Mouse (Mus musculus): ENCODE results near the gene Tenm3.

Tenm3 gene

DNA sequence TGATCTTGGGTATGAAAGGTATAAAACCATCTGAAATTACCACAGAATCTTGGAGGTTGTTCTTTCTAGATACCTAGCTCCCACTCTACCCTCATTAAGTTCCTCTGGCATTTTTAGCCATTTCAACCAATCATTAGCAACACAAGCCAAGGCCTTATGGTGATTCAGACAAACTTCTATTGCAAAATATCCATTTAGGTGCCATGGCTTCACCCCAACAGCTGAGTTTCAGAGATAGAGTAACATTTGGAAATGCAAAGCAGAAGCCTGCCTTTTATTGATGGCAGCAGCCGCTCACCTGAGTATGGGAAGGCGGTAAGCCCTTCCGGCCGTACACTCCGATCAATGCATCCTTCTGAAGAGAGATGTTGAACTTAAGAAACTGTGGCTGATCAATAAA, 494.9 kb downstream of the Tenm3 start:
- no peak for DNase-seq (ENCODE audit: extremely low spot score, low read depth, low spot score)

DNA sequence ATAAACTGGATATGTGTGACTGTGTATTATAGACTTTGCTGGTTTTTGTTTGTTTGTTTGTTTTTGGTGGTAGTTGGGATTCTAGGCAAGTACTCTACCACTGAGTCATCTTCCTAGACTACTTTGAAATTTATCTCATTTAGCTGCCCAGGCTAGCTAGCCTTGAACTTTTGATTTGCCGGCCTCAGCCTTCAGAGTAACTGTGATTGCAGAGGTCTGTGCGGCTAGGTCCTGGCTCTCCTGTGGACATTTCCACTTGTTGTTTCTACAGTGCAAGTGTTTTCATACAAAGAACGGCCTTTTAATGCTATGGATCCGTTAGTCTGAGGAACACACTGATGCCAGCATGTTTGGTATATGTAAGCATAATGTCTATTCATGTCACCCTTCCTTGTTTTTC, 495.4 kb downstream of the Tenm3 start:
- no peak for DNase-seq (ENCODE audit: extremely low spot score, low read depth, low spot score)

DNA sequence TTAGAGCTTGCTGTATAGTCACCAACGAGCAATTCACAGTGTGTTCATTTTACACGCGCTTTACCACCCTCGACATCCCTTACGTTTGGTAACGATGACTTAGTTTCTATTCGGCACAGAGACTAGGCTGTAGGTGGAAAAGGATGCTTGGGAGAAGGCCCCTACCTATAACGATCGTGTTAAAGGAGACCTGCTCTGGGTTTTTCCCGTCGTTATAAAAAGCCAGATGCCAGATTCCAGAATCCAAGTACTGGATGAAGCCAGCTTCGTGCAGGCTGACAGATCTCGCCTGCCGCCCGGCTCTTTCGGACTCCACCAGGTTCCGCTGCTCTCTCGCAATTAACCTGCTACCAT, 500.7 kb downstream of the Tenm3 start:
- no peak for DNase-seq (ENCODE audit: extremely low spot score, low read depth, low spot score)

DNA sequence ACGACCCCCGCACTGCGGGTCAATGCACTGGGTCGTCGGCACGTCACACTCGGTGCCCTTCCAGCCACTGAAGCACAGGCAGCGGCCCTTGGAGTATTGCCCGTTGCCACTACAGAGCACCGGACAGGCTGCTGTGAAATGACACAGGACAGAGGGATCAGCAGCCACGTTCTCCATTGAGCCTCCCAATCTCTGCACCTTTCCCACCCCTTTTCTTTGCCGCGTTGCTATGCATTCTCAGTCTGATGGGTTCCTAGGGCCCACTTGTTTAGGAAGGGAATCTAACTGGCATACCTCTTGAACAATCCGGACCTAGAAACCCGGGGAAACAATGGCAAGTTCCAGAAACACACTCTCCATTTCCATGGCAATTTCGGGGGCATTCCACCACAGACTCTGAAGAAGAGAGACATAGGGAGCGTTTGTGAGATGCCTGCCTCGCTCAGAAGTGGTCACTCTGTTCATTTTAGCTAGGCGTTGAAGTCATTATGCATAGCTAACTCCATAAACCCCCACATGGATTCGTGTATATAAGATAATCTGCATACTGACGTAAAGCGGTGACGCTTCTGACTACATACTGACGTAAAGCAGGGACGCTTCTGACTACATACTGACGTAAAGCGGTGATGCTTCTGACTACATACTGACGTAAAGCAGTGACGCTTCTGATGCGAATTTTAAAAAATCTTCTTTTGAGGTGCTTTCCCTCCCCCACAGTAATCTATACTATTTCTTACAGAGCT, 501.3 kb downstream of the Tenm3 start:
- no peak for DNase-seq (ENCODE audit: extremely low spot score, low read depth, low spot score)

DNA sequence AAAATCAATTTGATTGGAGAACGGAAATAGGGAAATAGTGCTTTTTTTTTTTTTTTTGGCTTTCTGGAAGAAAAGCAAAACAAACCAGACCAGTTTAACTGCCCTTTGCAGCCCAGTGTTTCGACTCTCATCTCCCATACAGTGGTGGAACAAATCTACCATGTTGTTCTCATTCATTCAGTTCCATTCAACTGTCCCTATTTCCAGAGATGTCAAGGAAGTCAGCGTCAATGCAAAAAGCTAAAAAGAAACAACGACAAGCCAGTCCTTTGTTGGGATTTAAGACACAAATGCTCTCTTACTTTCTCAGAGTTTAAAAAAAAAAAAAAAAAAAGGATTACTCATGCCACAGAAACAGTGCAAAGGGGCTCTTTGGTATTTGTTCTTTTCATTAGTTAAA, 502.1 kb downstream of the Tenm3 start:
- no peak for DNase-seq (ENCODE audit: extremely low spot score, low read depth, low spot score)

DNA sequence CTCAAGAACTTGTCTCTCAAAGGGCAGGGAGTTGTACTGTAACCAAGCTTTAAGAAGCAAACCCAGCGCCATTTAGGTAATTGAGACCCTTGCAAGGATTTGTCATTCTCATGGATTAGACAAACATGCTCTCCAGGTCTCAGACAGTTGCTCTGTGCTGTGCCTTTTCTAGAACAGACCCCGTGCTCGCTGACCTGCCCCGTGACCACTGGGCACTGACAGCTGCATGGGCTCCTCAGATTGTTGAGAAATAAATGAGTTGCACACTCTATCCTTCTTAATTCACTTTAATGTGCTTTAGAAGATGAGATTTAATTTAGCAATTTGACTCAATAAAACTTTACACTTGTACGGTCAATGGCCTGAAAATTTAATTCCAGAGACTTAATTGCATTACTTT, 502.5 kb downstream of the Tenm3 start:
- DNase-seq (ENCODE audit: extremely low spot score, low read depth, low spot score), result no peak

DNA sequence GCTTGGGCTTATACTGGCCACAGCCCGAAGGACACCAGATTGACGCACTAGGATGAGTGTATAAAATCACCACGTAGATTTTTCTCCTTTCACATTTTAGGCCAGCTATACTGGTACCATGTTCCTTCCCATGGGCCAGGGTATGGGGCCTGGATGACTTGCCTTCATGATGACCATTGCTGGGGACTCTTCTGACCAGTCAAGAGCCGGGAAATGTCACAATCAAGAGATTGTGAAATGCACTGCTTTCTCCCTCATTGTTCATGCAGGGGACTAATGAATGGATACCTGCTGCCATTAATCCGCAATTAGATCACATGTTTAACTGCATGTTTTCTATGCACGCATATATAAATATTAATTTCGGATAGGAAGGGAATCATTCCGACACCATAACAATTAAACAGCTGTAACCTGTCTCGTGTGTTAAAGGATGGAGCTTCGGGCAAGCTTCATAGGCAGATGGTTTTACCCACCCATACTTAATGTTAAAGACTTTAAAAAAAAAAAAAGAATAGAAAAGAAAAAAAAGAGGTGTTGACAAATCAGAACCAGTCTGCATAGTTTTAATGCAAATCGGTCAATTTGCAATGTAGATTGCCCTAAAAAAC, 521.0 kb downstream of the Tenm3 start:
- DNase-seq (ENCODE audit: extremely low spot score, low read depth, low spot score), result no peak

DNA sequence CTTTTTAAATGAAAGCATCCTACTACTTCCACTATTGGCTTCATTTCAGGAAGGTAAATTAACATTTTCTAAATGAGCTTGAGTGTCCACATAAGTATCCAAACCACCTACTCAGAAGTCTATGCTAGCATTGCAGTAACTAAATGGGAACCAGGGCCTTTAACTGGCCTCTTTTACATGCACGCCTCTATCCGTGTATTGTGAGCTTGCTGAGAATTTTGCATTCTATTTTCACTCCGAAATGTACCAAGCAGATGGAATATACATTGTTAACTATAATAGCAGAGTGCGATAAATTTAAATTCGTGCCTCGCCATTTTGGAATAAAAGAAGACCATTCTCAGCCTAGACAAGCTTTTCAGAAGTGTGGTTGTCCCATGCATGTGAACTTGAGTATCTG, 521.5 kb downstream of the Tenm3 start:
- no peak for DNase-seq (ENCODE audit: extremely low spot score, low read depth, low spot score)

DNA sequence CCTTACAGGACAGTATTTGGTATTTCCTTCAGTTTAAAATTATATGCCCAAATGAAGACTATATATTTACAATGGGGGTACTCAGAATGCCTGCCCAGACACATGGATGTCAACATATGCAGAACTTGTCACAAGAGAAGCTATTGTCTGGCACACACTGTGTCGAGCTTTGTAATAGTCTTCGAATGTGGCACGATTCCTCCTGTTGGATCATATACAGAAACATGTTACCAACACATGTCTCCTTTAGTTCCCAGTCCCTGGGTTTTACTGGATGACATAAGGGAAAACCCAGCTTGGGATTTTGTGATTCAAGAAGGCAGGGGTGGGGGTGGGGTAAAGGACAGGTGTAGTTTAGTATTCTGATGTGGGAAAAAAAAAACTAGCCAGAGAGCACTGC, 524.1 kb downstream of the Tenm3 start:
- no peak for DNase-seq (ENCODE audit: extremely low spot score, low read depth, low spot score)

DNA sequence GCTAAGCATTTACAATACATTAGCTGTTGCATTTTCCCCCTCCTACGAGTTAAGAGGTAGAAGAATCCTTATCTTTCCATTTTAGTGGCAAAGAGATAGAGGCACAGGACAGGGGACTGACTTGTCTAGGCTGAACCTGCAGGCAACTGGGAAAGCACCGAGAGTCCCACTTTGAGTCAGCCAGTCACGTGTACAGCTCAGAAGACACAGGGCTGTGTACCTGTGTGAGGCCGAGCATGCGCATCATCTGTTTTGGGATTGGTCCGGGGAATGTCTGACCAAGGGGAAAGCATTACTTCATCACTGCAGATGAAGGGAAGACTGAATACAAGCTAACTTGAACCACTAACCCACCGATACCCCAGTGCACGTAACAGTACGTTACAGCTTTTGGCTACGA, 526.3 kb downstream of the Tenm3 start:
- no peak for DNase-seq (ENCODE audit: extremely low spot score, low read depth, low spot score)

DNA sequence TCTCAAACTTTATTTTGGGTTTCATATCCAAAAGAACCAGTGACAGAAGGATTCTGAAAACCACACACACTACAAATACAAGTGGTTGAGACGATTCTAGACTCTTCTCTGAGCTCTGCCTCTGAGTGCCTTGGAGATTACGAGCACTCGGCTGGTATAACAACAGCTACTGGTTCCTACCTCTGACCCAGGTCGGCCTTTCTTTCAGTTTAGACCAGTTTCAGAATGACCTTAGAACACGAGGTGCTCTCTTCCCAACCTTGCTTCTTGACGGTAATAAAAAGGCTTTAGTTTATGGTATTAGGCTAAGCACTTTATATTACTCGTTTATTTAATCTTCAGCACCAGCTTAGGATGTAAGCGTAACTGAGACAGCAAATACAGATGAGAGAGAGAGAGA, 528.1 kb downstream of the Tenm3 start:
- no peak for DNase-seq (ENCODE audit: extremely low spot score, low read depth, low spot score)

DNA sequence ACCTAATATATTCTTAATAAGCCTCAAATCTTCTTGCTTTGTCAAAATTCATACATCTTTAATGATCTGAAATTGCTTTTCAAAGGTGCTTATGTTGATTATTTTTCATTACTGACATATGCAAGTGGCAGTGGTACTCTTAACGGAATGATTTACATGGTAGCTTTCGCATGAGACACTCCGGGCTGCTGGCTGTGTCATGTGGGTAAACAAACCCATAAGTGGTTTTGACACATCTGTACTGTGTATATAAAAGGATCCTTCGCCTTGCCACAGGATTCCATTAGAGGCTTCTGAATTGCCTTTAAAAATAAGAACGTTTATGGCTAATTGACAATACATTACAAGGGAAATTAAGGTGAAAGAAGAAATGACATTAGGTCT, 529.8 kb downstream of the Tenm3 start:
- no peak for DNase-seq (ENCODE audit: extremely low spot score, low read depth, low spot score)

DNA sequence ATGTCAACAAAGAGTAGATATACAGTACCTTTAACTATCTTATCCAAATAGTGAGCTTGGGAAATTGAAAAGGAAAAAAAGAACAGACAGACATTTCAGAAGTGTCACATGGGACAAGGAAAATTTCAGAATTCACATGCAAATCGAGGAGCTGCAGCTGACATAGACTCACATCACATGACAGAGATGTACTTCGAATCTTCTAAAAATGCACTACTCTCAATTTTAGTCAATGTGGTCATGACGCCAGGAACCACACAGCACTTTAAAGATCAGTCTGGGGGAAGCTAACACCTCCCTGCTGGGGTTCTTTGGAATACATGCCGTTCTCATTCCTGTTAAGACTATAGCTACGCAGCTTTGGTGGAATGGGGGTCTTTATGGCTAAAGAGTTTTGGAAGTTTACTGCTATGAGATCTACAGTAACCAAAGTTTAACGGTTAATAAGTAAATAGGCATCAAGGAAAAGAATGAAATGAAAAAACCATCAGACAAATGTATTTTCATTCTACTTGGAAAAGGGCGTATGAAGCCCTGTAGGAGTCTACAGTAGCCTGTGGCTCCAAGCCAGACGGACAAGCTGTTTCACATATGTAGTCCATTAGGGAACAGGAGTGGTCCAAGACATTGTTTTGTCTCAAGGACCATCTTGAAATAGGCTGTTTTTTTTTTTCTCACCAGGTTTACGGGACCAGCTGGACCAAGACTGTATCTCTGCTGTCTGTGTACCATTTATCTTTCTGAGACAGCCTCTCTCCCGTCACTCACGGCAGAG, 530.4 kb downstream of the Tenm3 start:
- no peak for DNase-seq (ENCODE audit: extremely low spot score, low read depth, low spot score)

DNA sequence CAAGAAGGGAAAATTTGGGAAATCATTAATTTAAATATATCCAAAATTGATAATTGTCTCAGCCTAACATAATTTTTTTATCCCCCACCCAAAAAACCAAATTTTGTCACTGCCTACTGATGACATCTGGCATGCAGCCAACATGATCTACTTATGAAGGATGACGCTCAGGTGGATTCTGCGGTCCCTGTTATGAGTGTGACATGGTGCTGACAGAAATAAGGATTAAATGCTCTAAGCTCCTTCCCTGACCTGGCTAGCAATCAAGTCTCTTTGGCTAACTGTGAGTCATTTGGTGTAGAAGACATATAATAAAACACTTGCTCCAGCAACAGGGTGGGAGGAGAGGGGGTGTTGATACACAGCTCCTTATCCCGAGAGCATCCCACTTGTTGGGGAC, 532.0 kb downstream of the Tenm3 start:
- DNase-seq (ENCODE audit: extremely low spot score, low read depth, low spot score), result no peak

DNA sequence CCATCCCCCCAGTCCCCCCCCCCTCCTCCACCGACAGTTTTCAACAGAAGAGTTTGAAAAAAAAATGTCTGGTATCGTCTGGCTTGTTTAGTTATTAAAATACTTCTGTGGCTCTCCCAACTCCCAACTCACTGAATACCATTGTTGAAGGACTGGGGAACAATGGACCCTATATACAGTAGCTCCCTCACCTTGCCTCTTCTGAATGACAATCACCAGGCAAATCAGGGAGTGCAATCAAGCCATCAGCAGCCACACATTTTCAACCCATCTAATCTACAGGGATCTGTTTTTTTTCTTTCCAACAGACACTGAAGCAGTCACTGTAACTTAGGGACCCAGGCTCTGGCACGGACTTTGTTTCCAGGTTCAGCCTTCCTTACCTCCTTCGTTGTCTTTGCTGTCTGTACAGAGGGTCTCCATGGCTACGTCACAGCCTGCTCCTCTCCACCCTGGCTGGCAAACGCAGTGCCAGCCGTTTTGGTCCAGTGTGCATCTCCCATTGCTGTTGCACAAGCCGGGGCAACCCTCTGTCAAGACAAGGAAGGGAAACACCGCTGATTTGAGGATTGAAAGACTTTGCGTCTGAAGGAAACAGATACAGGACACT, 533.4 kb downstream of the Tenm3 start:
- DNase-seq (ENCODE audit: extremely low spot score, low read depth, low spot score), result no peak

DNA sequence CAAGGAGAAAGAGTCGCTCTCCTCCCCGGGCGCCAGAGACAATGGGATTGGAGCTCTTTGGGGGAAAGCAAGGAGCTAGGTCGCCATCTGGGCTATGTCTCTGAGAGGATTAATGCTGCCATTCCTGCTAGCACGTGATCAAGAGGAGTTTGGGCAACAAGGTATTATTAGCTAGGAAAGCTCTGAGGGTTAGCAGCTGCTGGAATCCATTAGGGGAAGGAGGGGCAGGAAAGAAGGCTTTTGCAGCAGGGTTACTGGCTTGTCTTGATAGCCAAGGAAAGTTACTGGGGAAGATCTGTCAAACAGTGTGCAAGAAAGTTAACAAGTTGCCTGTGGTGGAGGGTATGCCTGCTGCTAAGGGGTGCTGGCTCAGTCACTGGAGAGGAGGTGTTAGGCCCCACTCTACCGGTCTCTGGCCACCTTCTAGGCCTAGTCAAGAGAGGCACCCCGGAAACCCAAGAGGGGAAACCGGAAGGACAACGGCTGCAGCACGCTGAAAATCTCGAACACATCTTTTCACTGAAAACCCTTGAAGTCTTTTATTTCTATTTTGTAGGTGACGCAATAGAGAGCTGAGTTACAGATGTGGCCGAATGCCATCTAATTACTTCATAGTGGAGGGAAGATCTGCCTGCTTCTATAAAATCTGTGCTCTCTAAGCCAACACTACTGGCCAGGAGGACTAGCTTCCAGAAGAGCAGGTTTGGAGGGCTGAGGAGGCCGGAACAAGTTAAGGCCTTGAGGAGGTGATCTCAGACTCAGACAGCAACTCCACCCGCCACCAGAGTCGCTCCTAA, 534.4 kb downstream of the Tenm3 start:
- peak; percentile 33 for DNase-seq (ENCODE audit: extremely low spot score, low read depth, low spot score)

DNA sequence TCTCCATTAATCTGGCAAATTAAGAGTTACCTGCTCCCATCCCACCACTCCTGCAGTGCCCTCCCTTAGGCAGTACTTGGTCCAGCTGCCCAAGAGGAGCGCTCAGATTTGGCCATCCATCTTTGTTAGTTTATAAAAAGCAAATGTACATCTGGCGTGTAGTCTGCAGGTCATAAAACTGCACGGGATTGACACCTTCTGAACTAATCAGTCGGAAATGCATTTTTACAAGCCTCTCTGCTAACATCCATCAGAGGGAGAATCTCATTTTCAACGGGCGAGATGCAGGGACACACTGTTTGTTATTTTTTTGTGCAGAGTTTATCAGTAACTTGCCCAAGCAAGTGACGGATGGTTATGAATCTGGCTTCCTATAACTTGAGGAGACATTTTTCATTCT, 539.5 kb downstream of the Tenm3 start:
- DNase-seq (ENCODE audit: extremely low spot score, low read depth, low spot score), result peak; percentile 63

DNA sequence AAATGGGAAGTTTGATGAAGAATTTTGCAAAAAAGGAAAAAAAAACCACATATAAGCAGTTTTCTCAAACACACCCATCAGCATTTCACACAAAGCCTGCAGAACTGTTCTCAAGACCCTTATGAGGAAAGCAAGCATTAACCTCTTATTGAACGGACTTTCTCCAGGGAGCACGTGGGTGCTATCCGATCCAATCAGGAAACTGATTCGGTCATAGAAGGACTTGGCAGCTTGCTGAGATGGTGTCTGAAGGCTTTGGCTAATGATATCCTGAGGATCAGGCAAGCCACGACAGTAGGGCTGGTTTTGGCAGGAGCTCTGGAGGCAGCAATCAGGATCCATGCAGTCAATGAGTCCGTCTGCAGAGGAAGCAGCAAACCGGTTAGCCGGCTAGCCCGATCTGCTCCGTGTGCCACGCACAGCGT, 543.1 kb downstream of the Tenm3 start:
- DNase-seq (ENCODE audit: extremely low spot score, low read depth, low spot score), result peak; percentile 71

DNA sequence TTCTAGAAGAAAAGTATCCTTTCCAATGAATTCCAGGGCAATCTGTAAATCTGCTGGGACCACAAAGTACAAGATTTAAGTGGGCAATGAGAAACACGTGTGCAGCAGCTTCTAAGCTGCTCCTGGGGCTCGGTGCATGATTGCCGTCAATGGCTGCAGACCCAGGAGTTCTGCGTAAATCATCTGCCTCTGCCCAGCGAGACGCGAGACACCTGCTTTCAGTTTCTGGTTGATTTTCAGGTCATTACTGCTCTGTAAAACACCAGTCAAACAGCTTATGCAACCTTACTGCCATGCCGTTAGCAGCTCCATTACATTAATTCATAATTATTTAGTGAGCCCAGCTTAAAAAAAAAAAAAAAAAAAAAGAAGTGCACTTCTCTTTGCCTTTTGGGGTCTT, 543.7 kb downstream of the Tenm3 start:
- DNase-seq (ENCODE audit: extremely low spot score, low read depth, low spot score), result peak; percentile 89

DNA sequence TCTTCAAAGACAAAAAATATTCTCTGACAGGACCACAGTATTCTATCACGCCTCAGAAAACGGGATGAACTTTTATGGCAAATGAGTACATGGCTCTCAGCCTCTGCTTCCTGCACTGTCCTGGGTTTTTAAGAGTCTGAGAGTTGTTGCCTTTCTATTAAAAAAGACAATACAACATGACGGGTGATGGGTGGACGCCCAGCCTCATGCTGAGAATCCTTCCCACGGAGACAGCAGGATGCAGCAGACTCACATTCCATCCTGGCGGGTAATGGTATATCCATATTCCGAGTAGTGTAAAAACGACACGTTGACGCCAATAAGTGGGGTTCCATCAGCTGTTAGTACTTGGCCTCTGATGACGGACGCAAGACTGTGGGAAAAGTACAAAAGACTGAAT, 544.4 kb downstream of the Tenm3 start:
- no peak for DNase-seq (ENCODE audit: extremely low spot score, low read depth, low spot score)

DNA sequence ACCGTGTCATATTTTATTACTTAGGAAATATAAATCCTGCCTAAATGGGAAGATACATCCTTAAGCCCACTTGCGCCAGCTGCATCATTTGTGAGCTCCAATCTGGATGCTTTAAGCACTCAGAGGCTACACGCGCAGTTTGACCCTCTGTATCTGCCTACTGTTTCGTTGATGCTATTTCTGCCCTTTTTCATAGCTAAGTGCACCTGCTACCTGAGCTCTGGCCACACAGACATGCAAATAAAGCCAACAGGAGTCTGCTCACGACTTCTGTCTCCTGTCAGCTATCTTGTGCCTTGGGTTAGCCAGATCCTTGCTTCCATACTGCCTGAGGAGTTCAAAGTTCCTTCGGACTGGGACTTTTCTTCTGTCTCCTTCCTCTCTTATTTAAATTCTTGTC, 547.4 kb downstream of the Tenm3 start:
- DNase-seq (ENCODE audit: extremely low spot score, low read depth, low spot score), result no peak
